Mouse (Mus musculus) mesoderm, embryonic 11.5 days (tissue): Measurements from ENCODE around the gene Olfr965.
"Not testable (repeated sequence)": the region's sequence is repeated elsewhere in the genome, so short reads cannot be mapped to it uniquely, and the experiment has no call there.

Source experiments
- DNase-seq: peaks from one replicate; pipeline ENCODE4 v3.0.0-alpha.2; 2012; ENCODE audit warnings: low read depth, low spot score

The Olfr965 gene

GRCm38 (mm10) chr9:39711053-39711452 is at the start of gene Olfr965:
TSS of gene Olfr965 (plus strand) at chr9:39711353.
- DNase-seq, result no peak

GRCm38 (mm10) chr9:39666905-39667304 is 44.2 kb upstream of the Olfr965 start, which contains the start of gene Olfr963:
TSS of gene Olfr963 (plus strand) at chr9:39667205.
- DNase-seq, result no peak

DNA sequence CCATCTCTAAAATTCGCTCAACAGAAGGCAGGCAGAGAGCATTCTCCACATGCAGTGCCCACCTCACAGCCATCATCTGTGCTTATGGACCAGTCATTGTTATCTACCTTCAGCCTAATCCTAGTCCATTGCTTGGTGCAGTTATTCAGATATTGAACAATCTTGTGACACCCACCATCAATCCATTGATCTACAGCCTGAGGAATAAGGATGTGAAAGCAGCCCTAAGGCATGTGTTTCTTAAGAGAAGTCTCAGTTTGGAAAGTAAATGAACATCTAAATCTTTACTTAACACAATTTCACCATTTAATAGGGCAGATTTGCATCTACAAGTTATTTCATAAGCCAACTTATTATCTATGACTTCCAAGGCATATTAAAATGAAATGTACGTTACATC is 41.4 kb upstream of the Olfr965 start:
- no peak for DNase-seq

- DNase-seq, result no peak
These were observed 36.3 kb upstream of the Olfr965 start for GRCm38 (mm10) chr9:39674820-39675219.

DNA sequence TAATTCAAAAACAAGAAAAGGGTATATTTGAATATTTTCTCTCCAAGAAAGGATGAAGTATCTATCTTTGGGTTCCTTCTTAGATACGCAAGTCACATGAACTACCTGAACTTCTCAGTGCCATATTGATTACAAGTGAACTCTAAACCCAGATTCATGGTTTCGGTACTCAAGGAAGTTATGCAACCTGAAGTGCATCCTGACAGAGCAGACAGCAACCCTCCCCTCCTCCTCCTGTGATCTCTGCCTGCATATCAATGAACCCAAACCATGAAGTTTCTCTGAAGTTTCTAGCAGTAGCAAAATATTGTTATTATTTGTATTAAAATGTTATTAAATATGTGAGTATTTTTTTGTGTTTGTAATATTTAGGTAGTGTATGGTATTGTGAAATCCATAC is 32.6 kb upstream of the Olfr965 start:
- no peak for DNase-seq

DNA sequence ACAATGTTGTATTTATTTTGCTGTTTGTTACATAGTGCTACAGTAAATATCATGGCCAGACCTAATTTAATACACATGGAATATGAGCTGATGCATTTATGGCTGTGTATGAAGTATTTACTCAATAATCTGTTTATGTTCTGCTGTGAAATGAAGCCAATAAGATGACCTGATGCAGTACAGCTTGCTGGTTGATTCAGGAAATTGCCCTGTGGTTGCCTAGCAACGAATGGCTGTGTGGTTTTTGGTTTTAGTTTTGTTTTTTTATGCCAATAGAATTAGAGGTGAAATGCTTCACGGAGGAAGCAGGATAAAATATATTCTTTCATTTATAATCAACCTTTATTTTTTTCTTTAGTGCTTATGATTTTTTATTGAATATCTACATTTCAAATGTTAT is 31.9 kb upstream of the Olfr965 start:
- DNase-seq, result no peak

DNA sequence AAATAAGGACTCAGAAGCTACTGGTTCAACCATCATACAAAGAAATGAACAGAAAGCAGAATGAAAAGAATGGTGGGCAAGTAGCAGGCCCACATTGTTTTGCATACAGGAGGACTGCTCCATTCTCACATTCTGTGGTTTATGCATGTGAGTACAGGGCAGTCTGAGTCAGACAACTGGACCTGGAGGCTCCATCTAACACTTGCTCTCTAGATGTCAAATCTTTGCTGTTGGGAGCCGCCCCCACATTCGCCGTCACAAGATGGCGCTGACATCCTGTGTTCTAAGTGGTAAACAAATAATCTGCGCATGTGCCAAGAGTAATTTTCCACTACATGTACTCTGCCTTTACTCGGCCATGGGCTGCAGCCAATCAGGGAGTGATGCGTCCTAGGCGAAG is 10.0 kb upstream of the Olfr965 start:
- not testable (repeated sequence) for DNase-seq

DNA sequence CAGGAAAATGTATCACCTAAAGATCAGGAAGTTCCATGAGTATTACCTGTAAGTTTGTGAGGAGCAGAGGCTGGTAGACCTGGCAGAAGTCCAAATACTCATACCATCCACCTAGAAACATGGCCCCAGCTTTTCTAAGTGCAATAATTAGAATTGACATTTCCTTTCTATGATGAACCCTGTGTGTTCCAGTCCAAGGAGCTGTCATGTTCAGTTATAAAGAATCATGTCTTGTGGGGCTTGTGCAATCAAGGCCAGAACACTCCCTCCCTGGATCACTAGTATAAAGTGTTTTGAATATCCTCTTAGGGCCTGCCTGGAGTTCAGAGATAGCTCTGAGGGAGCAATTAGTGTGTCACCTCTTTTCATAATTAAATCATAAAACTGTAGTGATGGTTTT is 4.1 kb upstream of the Olfr965 start, which contains the start of gene Olfr149:
TSS of gene Olfr149 (minus strand) at position 101 of the 400 bp plus-strand sequence.
- DNase-seq, result no peak

DNA sequence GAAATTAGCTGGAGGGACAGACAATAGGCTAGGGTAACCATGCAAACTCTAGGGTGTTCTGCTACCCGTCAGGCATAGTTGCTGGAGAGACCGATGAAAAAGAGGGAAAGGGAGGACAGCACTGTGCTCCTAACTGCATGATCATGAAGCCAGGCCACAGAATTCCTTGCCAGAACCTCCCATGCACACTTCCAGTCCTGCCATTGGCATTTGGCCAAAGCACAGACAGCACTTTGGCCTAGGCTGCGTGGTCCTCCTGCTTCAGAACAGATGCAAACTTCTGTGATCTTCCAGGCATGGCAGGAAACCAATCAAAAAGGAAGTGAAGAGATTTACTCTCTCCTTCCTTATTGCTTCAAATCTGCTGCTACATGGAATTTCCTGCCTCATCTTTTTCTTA is 2.2 kb upstream of the Olfr965 start:
- DNase-seq, result no peak

DNA sequence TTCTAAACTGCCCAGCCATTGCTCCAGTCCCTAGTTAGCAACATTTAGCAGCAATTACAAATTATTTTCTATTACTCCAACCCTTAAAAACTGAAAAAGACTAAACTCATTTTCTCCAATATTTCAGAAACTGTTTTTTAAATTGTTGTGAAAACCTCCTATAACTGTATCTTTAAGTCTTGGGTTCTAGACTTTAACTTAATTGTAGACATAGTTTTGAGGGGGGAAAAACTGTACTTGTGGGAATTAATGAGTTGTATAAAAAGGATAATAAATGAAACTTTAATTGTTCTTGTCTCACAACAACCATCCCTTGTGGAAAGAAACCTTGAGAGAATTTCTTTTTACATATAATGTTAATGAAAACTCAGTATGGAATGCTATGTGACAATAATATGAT is 19.5 kb downstream of the Olfr965 start, which contains the start of gene Olfr150:
TSS of gene Olfr150 (plus strand) at position 301 of the 400 bp plus-strand sequence.
- no peak for DNase-seq

DNA sequence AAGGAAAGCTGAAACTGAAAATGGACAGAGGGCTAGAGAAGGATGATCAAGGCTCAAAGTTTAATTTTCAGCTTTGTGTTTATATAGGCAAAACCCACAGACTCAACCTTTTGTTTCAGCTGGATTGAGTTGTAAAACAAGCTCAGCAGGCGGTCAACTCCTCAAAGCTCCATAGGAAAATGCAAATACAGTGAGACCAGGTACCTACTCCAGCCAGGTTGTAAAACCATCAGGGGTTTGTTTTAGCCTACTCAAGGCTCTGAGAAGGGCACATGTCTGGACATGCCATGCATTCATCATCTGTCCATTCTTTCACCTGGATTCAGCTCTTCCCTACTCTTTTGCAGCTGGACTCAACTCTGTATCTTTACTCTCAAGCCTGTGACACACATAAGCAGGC is 29.6 kb downstream of the Olfr965 start:
- no peak for DNase-seq

GRCm38 (mm10) chr9:39745949-39746348 is 34.8 kb downstream of the Olfr965 start, which contains the start of gene Olfr967:
TSS of gene Olfr967 (plus strand) at chr9:39746249.
- DNase-seq, result no peak

- no peak for DNase-seq
These were observed 35.3 kb downstream of the Olfr965 start for GRCm38 (mm10) chr9:39746428-39746827.
